Mouse (Mus musculus) intestine, embryonic 16.5 days (tissue): ENCODE data around the gene Fkbp2. TPM values are rescaled to one million over a fixed set of nuclear protein-coding genes. Genes with fewer than 3 reads are reported as not detected.

Experiments used
- ATAC-seq: fragments of 200-750 bp; cut with Nextera tagmentation; 2 replicates; pipeline ENCODE4 v1.8.0; 2017; ENCODE audit warnings: moderate TSS enrichment, moderate library complexity
- H3K27ac ChIP-seq: fragments of 300-500 bp; sonication (generic); 2 replicates; pipeline ENCODE4 v1.5.1; 2014; ENCODE audit warnings: mild to moderate bottlenecking, low read length
- H3K27me3 ChIP-seq: fragments of 300-500 bp; sonication (generic); replicated peaks from 2 replicates; pipeline ENCODE4 v1.6.1; 2014; ENCODE audit warnings: low read length, control low read depth, mixed read lengths; ENCODE audit not compliant: control insufficient read depth, insufficient read depth
- H3K36me3 ChIP-seq: fragments of 300-500 bp; sonication (generic); 2 replicates; pipeline ENCODE4 v1.6.1; 2014; ENCODE audit warnings: low read length, control low read depth; ENCODE audit not compliant: control insufficient read depth, insufficient read depth
- H3K4me1 ChIP-seq: fragments of 300-500 bp; sonication (generic); 2 replicates; pipeline ENCODE4 v1.6.1; 2014; ENCODE audit warnings: low read length, control low read depth, mixed read lengths; ENCODE audit not compliant: control insufficient read depth, insufficient read depth
- H3K4me2 ChIP-seq: fragments of 300-500 bp; sonication (generic); 2 replicates; pipeline ENCODE4 v1.6.1; 2014; ENCODE audit warnings: low read depth, low read length, control low read depth
- H3K4me3 ChIP-seq: fragments of 300-500 bp; sonication (generic); 2 replicates; pipeline ENCODE4 v1.5.1; 2014; ENCODE audit warnings: mild to moderate bottlenecking, low read length
- H3K9ac ChIP-seq: fragments of 300-500 bp; sonication (generic); 2 replicates; pipeline ENCODE4 v1.6.1; 2014; ENCODE audit warnings: low read depth, low read length
- H3K9me3 ChIP-seq: fragments of 300-500 bp; sonication (generic); 2 replicates; pipeline ENCODE4 v1.6.1; 2016; ENCODE audit warnings: low read length, control low read depth; ENCODE audit not compliant: control insufficient read depth
- WGBS: fragments of 180-500 bp; shearing (Covaris S2); extraction: QIAGEN DNeasy Blood & Tissue Kit; methylation state at CpG from one replicate; pipeline ENCODE4 v1.1.7; 2014; 5-methylcytosine and 5-hydroxymethylcytosine counted together
- polyA plus RNA-seq: library from polyadenylated mRNA; unstranded; fragments of >200 nt; fragmentation: Nextera tagmentation; extraction: Ambion mirVana; gene quantifications from 2 replicates; pipeline ENCODE4 v1.2.1, GENCODE M21; 2015

The Fkbp2 gene
- polyA plus RNA-seq, 1 experiment from 2014 or later, result 195 TPM

- peaks cover 42% of the 10 kb centered on the region for H3K4me1 ChIP-seq
- 0 out of 2 replicates have a peak overlapping the region, but pooled peaks have one; percentile 37 for H3K9ac ChIP-seq
- no peak overlapping the region for H3K27ac ChIP-seq
- no peaks in the 10 kb centered on the region for H3K27me3 ChIP-seq
- no peaks in the 10 kb centered on the region for H3K9me3 ChIP-seq
- 0 out of 2 replicates have a peak, but pooled peaks cover 1% of the 10 kb centered on the region for H3K36me3 ChIP-seq
- H3K4me3 ChIP-seq, result no peak overlapping the region
- ATAC-seq, result no peak
- no peak overlapping the region for H3K4me2 ChIP-seq
- WGBS, result 84% methylated on average over 4 of the region's 4 CpGs
Observed at GRCm38 (mm10) chr19:6948186-6948585, 32.1 kb downstream of the Fkbp2 start.

GRCm38 (mm10) chr19:6947742-6948141, 32.6 kb downstream of the Fkbp2 start:
- no peak overlapping the region for H3K4me3 ChIP-seq
- peaks cover 42% of the 10 kb centered on the region for H3K4me1 ChIP-seq
- H3K9me3 ChIP-seq, result no peaks in the 10 kb centered on the region
- H3K36me3 ChIP-seq, result no peaks in the 10 kb centered on the region
- H3K27ac ChIP-seq, result no peak overlapping the region
- ATAC-seq, result no peak
- WGBS, result 34% methylated on average over 4 of the region's 4 CpGs
- no peak overlapping the region for H3K4me2 ChIP-seq
- 0 out of 2 replicates have a peak overlapping the region, but pooled peaks have one; percentile 37 for H3K9ac ChIP-seq
- no peaks in the 10 kb centered on the region for H3K27me3 ChIP-seq

GRCm38 (mm10) chr19:6943709-6944108, 36.6 kb downstream of the Fkbp2 start:
- no peak overlapping the region for H3K27ac ChIP-seq
- H3K36me3 ChIP-seq, result no peaks in the 10 kb centered on the region
- no peak overlapping the region for H3K4me2 ChIP-seq
- no peak overlapping the region for H3K9ac ChIP-seq
- H3K4me1 ChIP-seq, result peaks cover 33% of the 10 kb centered on the region
- no peak overlapping the region for H3K4me3 ChIP-seq
- H3K27me3 ChIP-seq, result no peaks in the 10 kb centered on the region
- H3K9me3 ChIP-seq, result no peaks in the 10 kb centered on the region
- ATAC-seq, result no peak
- 92% methylated on average over 6 of the region's 6 CpGs for WGBS

GRCm38 (mm10) chr19:6942764-6943163, 37.5 kb downstream of the Fkbp2 start:
- Histone ChIP-seq H3K4me2 (peak overlapping the region; percentile 91), H3K9me3 (no peaks in the 10 kb centered on the region), H3K27me3 (no peaks in the 10 kb centered on the region), H3K27ac (peak overlapping the region; percentile 99), H3K4me1 (peaks cover 28% of the 10 kb centered on the region), H3K36me3 (no peaks in the 10 kb centered on the region), H3K9ac (peak overlapping the region; percentile 97), H3K4me3 (peak overlapping the region; percentile 93)
- ATAC-seq, result peak; percentile 7; the same call in 1 of the 2 replicates
- 30% methylated on average over 5 of the region's 5 CpGs for WGBS

GRCm38 (mm10) chr19:6942249-6942691, 38.0 kb downstream of the Fkbp2 start, which contains the start of gene Gpr137:
Gene Gpr137, minus strand, starts transcription at chr19:6942480.
- H3K4me1 ChIP-seq, result peaks cover 28% of the 10 kb centered on the region
- under 1% methylated on average over 27 of the region's 27 CpGs for WGBS
- H3K4me2 ChIP-seq, result peak within 1 kb of the TSS; percentile 91
- H3K9ac ChIP-seq, result peak within 1 kb of the TSS; percentile 97
- peak within 1 kb of the TSS; percentile 99 for H3K27ac ChIP-seq
- no peaks in the 10 kb centered on the region for H3K27me3 ChIP-seq
- peak; percentile 90 for ATAC-seq
- no peaks in the 10 kb centered on the region for H3K9me3 ChIP-seq
- H3K4me3 ChIP-seq, result peak within 1 kb of the TSS; percentile 93
- no peaks in the 10 kb centered on the region for H3K36me3 ChIP-seq

GRCm38 (mm10) chr19:6941372-6942248, 38.7 kb downstream of the Fkbp2 start, which contains the start of gene Bad:
Gene Bad, plus strand, starts transcription at chr19:6941861.
- H3K9me3 ChIP-seq, result no peaks in the 10 kb centered on the region
- peaks cover 23% of the 10 kb centered on the region for H3K4me1 ChIP-seq
- H3K36me3 ChIP-seq, result no peaks in the 10 kb centered on the region
- peak within 1 kb of the TSS; percentile 91 for H3K4me2 ChIP-seq
- H3K4me3 ChIP-seq, result peak within 1 kb of the TSS; percentile 93
- peak within 1 kb of the TSS; percentile 97 for H3K9ac ChIP-seq
- H3K27me3 ChIP-seq, result no peaks in the 10 kb centered on the region
- peak; percentile 82 for ATAC-seq
- H3K27ac ChIP-seq, result peak within 1 kb of the TSS; percentile 99
- WGBS, result under 1% methylated on average over 83 of the region's 83 CpGs

- H3K4me2 ChIP-seq, result peak overlapping the region; percentile 91
- peaks cover 22% of the 10 kb centered on the region for H3K4me1 ChIP-seq
- H3K36me3 ChIP-seq, result no peaks in the 10 kb centered on the region
- ATAC-seq, result peak; percentile 2; the same call in 1 of the 2 replicates
- H3K27ac ChIP-seq, result peak overlapping the region; percentile 43; the same call in 1 of the 2 replicates
- 0 out of 2 replicates have a peak, but pooled peaks cover 3% of the 10 kb centered on the region for H3K27me3 ChIP-seq
- H3K4me3 ChIP-seq, result peak overlapping the region; percentile 93
- WGBS, result 19% methylated on average over 29 of the region's 29 CpGs
- peak overlapping the region; percentile 80 for H3K9ac ChIP-seq
- no peaks in the 10 kb centered on the region for H3K9me3 ChIP-seq
Observed at GRCm38 (mm10) chr19:6940396-6941351, 39.6 kb downstream of the Fkbp2 start.

GRCm38 (mm10) chr19:6939106-6940002, 40.9 kb downstream of the Fkbp2 start:
- WGBS, result 93% methylated on average over 20 of the region's 20 CpGs
- Histone ChIP-seq H3K4me3 (no peak overlapping the region), H3K27me3 (peaks cover 7% of the 10 kb centered on the region), H3K9ac (no peak overlapping the region), H3K36me3 (no peaks in the 10 kb centered on the region), H3K9me3 (no peaks in the 10 kb centered on the region), H3K27ac (no peak overlapping the region), H3K4me1 (peaks cover 20% of the 10 kb centered on the region), H3K4me2 (no peak overlapping the region)
- ATAC-seq, result no peak
